Mouse (Mus musculus) thymus, adult 2 months (tissue): ENCODE data around the gene Adcy6. TPM values are rescaled to one million over a fixed set of nuclear protein-coding genes. Genes with fewer than 3 reads are reported as not detected.

Experiments
- DNase-seq: peaks from one replicate; pipeline ENCODE4 v3.0.0; 2021
- H3K27ac ChIP-seq: fragments of 200-500 bp; 2 replicates; pipeline ENCODE4 v1.5.1; 2012; ENCODE audit warnings: low read length, control low read depth; ENCODE audit not compliant: control insufficient read depth, insufficient read depth
- H3K27me3 ChIP-seq: fragments of 200-500 bp; 2 replicates; pipeline ENCODE4 v1.6.1; 2012; ENCODE audit warnings: mild to moderate bottlenecking, low read length, moderate library complexity, mixed read lengths; ENCODE audit not compliant: control insufficient read depth, insufficient read depth
- H3K36me3 ChIP-seq: fragments of 200-500 bp; 2 replicates; pipeline ENCODE4 v1.6.1; 2012; ENCODE audit warnings: mild to moderate bottlenecking, low read length, moderate library complexity; ENCODE audit not compliant: control insufficient read depth, insufficient read depth
- H3K4me1 ChIP-seq: fragments of 200-500 bp; replicated peaks from 2 replicates; pipeline ENCODE4 v1.6.1; 2012; ENCODE audit warnings: low read length; ENCODE audit not compliant: control insufficient read depth, insufficient read depth
- H3K4me3 ChIP-seq: fragments of 200-500 bp; 2 replicates; pipeline ENCODE4 v1.5.1; 2012; ENCODE audit warnings: mild to moderate bottlenecking, low read length, control low read depth, moderate library complexity; ENCODE audit not compliant: control insufficient read depth, insufficient read depth
- CTCF ChIP-seq: fragments of 200-500 bp; IDR thresholded peaks from 2 replicates; pipeline ENCODE4 v1.5.1; 2012; ENCODE audit warnings: mild to moderate bottlenecking, control low read depth, low read length, moderate library complexity, borderline replicate concordance; ENCODE audit not compliant: control insufficient read depth, poor library complexity, insufficient read depth; ENCODE audit errors: extremely low read depth
- POLR2A ChIP-seq: fragments of 200-500 bp; IDR thresholded peaks from 2 replicates; pipeline ENCODE4 v1.6.1; 2012; ENCODE audit warnings: mild to moderate bottlenecking, low read length, control low read depth, moderate library complexity; ENCODE audit not compliant: control insufficient read depth, poor library complexity, insufficient read depth; ENCODE audit errors: extremely low read depth
- WGBS: fragments of 180-500 bp; shearing (Covaris S2); methylation state at CpG from one replicate; pipeline ENCODE4 v1.1.7; 2018; 5-methylcytosine and 5-hydroxymethylcytosine counted together
- polyA plus RNA-seq: library from polyadenylated mRNA; depleted of rRNA; stranded (reverse); fragments of >200 nt; gene quantifications from 2 replicates; pipeline ENCODE4 v1.2.3, GENCODE M21; 2012

Adcy6 gene
- polyA plus RNA-seq, 1 experiment = 230 TPM

DNA sequence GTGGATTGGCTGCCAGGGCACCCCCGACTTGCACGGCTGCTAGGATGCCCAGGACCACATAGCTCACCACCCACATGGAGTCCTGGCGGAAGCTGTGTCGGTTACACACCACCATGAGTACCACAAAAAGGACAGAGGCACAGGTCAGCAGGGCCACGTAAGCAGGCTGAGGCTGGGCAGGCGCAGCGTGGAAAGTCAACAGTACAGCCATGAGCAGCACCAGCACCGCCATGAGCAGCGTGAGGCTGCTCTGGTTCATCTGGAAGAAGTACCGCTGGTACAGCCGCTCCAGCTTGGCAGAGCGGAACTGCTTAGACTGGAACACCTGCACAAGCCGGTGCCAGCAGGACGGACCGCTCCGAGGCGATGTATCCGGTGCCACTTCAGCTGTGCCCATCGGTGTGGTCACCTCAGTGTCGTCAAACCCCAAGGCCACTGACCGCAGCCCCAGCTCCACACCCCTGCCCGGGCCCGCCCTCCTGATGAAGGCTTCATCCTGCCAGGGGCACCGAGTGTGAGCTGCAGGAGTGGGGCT is 5.8 kb downstream of the Adcy6 start:
- 98% methylated on average over 24 of the region's 24 CpGs for WGBS
- no peak overlapping the region for H3K4me3 ChIP-seq
- no peak for DNase-seq
- peaks cover 24% of the 10 kb centered on the region for H3K36me3 ChIP-seq
- peaks cover 41% of the 10 kb centered on the region for H3K4me1 ChIP-seq
- no peak overlapping the region for H3K27ac ChIP-seq
- no peaks in the 10 kb centered on the region for H3K27me3 ChIP-seq
- no peak for TF ChIP-seq CTCF
- TF ChIP-seq POLR2A = no peak

DNA sequence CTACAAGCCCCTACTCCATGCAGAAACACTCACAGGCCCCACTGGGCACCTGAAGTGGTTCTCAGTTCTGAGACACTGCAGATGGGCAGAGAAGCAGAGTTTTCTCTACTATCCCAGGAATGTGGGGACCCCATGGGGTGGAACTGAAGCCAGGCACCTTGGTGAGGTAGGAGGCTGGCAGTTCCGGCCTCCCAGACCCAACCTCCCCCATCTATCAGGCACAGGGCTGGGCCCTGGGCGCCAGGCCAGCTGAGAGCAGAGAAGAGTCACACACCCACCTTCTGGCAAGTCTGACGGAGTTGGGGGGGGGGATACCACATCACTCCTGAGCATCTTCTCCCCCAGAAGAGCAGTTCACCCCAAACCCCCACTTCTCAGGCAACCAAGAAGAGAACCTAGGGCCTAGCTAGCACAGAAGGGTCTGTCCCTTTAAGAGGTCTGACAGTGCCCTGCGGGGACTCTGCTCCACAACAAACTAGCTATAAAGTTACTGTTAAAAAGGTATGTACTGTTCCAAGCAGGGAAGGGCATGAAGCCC is 6.9 kb downstream of the Adcy6 start:
- no peaks in the 10 kb centered on the region for H3K27me3 ChIP-seq
- no peak overlapping the region for H3K4me3 ChIP-seq
- WGBS = 71% methylated on average over 4 of the region's 4 CpGs
- no peak for TF ChIP-seq CTCF
- no peak for TF ChIP-seq POLR2A
- peaks cover 34% of the 10 kb centered on the region for H3K4me1 ChIP-seq
- H3K27ac ChIP-seq = no peak overlapping the region
- H3K36me3 ChIP-seq = peaks cover 31% of the 10 kb centered on the region
- no peak for DNase-seq

DNA sequence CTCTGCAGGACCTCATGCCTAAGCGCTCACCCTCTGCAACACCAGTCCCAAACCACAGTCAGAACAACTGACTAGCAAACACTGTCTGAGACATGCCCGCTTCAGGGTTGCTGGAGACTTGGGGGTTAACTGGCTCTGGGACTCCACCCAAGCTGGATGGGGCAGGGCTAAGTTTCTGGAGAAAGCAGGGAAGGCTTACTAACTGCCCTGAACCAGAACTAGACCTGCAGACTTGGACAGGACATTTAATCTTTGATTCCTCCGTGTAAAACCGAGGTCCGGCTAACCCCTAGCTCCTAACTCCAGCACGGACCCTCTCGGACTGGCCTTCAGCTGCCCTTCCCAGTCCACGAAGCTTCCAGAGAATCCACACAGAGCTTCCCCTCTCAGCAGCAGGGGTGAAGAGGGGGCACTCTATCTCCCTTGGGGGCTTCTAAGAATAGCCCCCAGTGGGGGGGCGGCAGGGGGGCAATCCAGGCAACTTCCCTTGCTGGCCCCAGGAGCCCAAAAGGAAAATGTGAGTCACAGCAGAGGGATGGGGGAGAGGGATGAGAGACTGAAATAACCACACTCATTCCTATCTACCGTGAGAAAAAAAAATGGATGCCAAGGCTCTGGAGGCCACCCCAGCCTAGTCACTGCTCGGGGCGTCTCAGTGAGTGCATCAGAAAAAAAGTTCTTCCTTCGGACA is 7.5 kb downstream of the Adcy6 start:
- no peak for TF ChIP-seq POLR2A
- Histone ChIP-seq H3K27me3 (no peaks in the 10 kb centered on the region), H3K4me3 (no peak overlapping the region), H3K27ac (no peak overlapping the region), H3K4me1 (peaks cover 27% of the 10 kb centered on the region), H3K36me3 (peaks cover 37% of the 10 kb centered on the region)
- no peak for DNase-seq
- WGBS = 90% methylated on average over 13 of the region's 13 CpGs

DNA sequence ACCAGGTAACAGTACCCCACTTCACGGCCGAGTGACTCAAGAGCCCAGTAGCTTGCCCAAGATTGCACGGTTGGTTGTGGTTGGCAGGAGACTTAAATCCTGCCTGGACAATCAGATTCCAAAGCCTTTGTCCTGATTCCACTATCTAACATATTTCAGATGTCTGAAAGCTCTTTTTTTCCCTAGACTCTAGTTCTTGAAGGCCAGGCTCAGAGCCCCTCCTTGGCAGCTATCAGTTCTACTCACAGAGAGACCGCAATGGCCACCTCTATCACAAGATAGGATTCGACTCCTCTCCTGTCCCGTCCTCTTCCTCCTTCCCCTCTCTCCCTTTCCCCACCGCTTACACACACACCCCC is 8.1 kb downstream of the Adcy6 start:
- H3K27ac ChIP-seq = no peak overlapping the region
- peaks cover 25% of the 10 kb centered on the region for H3K4me1 ChIP-seq
- 93% methylated on average over 7 of the region's 7 CpGs for WGBS
- peaks cover 42% of the 10 kb centered on the region for H3K36me3 ChIP-seq
- no peak for DNase-seq
- no peak for TF ChIP-seq POLR2A
- TF ChIP-seq CTCF = no peak
- H3K4me3 ChIP-seq = no peak overlapping the region
- H3K27me3 ChIP-seq = no peaks in the 10 kb centered on the region

DNA sequence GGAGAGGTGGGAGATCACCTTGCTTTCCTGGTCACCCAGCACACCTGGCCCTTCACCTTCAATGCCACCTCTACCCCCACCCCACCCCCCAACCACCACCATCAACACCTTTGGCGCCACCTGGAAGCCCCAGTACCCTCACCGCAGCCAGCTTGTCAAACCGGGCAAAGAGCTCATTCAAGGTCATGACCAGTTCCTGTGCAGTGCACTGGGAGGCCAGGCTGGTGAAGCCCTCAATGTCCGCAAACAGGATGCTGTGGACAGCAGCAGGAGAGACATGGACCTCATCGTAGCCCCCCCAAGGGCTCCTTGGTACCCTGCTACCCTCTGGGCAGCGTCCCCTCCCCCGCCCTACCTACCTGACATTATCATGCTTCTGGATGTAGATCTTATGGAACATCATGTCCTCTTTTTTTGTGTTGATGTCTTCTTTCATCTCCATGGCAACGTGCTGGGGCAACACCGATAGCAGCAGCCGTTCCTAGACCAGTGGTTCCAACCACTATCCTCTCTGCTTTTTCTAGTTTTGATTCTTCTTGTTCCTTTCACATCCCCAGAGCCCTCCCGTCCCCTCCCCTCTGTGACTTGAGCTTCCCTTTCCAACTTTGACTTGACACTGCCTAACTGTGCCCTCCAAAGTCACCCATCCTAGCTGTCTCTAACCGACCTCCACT is 9.7 kb downstream of the Adcy6 start:
- Histone ChIP-seq H3K27me3 (no peaks in the 10 kb centered on the region), H3K4me1 (peaks cover 22% of the 10 kb centered on the region), H3K4me3 (no peak overlapping the region), H3K36me3 (peaks cover 59% of the 10 kb centered on the region), H3K27ac (no peak overlapping the region)
- WGBS = 89% methylated on average over 12 of the region's 12 CpGs
- no peak for TF ChIP-seq POLR2A
- no peak for TF ChIP-seq CTCF
- DNase-seq = no peak

DNA sequence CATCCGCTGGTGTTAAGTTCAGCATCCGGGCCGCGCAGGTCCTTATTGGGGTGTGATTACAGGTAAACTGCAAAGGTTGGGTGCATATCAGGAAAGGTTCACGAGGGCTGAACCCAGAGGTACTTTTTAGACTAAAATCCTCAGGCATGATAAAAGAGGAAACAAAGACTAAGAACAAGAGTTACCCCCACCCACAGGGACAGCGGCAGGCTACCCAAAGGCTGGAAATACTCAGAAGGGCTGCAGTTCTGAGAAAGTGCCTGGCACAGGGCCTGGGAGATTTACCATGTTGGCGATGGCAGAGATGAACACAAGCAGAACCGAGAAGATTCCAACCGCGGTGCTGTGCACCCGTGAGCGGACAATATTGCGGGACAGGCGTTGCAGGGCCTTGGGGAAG is 13.3 kb downstream of the Adcy6 start:
- no peak overlapping the region for H3K27ac ChIP-seq
- no peaks in the 10 kb centered on the region for H3K27me3 ChIP-seq
- DNase-seq = no peak
- H3K4me1 ChIP-seq = peaks cover 4% of the 10 kb centered on the region
- peaks cover 80% of the 10 kb centered on the region for H3K36me3 ChIP-seq
- WGBS = 97% methylated on average over 14 of the region's 14 CpGs
- no peak for TF ChIP-seq CTCF
- TF ChIP-seq POLR2A = no peak
- H3K4me3 ChIP-seq = no peak overlapping the region
